Mouse (Mus musculus) ovary, postnatal 36 days (tissue): ENCODE measurements around the gene Stmn3.
A peak's percentile ranks its signal among the peaks of the same experiment; 100 is the strongest.

Experiments used
- DNase-seq: peaks from one replicate; pipeline ENCODE4 v3.0.0; 2022; ENCODE audit warnings: low spot score, mixed read lengths

The Stmn3 gene

DNA sequence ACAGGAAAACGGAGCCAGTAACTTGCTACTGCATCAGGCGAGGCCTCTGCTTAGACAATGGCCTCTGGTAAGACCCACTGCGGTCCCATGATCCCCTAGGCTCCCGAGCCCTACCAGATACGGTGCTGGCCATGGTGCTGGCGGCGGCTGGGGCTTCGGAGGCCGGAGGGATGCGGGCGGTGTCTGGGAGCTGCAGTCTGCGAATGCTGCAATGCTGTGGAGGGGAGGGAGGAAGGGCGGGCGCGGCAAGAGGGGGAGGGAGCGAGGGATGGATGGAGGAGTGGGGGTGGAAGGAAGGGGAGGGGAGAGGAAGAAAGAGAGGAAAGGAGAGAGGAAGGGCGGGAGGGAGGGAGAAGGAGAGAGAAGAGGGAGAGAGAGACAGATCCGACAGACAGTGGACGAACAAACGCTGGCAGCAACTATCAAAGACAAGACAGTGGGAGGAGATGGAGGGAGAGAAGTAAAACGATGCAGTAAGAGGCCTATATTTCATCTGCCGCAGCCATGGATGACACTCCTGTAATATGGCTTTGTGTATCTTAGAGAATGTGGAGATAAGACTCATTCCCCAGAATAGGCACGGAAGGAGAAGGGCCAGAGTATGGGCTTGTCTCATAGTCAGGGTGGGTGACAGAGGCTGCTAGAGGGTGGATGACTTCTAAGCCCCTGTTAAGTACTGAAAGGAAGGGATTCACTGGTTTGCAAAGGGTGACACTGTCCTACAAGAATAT is at the start of gene Stmn3:
Gene Stmn3 (minus strand): TSS at position 421 of the 731 bp plus-strand sequence.
- DNase-seq, result peak; percentile 66

DNA sequence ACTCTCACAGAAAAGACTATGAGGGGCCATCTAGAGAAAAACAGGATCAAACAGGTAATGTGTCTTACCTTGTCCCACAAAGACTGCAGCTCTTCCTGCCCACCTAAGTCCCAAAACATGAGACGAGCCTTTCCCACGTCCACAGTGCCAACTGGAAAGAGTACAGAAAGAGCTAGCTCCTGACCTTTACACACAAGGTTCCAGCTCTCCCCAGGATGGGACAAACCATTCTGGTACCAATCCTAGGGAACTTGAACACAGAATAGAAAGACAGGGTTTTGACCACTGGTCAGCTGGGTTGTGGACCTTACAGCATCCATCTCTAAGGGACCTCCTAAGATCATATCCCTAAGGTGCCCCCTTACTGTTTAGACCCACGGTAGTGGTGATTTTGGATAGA is 49.6 kb upstream of the Stmn3 start:
- no peak for DNase-seq

- no peak for DNase-seq
Observed at GRCm38 (mm10) chr2:181356780-181357179, 42.5 kb upstream of the Stmn3 start.

DNA sequence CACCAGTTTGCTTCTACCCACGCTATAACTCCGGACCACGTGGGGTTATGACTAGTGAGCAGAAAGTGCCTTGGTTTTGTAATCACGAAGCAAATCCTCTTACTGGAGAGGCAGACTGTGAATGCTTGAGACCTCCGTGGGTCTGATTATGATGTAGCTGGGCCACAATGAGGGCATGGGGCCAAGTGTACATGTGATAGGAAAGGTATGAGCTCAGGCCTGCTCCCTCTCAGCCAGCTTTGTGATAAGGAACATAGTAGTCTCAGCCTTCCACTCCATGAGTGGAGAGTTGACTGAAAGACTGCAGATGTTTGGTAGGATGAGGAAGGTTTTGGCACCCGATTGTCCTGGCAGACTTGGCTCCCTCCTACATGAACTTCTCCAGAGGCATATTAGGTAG is 28.5 kb upstream of the Stmn3 start:
- no peak for DNase-seq

DNA sequence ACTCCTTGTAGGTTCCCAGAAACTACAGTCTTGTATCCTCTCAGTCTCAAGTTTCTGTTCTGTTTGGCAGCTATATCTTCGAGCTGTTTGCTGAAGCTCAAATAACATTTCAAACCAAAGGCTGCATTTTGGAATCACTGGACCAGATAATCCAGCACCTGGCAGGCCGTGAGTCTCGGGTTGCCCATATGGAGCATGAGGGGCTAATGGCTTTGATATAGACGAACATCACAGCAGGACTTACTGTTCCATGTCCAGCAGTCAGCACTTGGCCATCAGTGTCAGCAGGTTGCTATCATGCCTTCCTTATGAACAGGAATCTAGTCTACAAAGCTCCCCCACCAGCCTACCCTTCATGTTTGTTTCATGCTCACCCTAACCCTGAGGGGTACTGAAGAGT is 26.1 kb upstream of the Stmn3 start:
- DNase-seq, result no peak

GRCm38 (mm10) chr2:181334023-181334422 is 19.7 kb upstream of the Stmn3 start:
- peak; percentile 46 for DNase-seq

- DNase-seq, result no peak
Observed at GRCm38 (mm10) chr2:181332542-181332941, 18.2 kb upstream of the Stmn3 start.

- DNase-seq, result no peak
Observed at GRCm38 (mm10) chr2:181326098-181326497, 11.8 kb upstream of the Stmn3 start.

GRCm38 (mm10) chr2:181322136-181322535 is 7.8 kb upstream of the Stmn3 start:
- DNase-seq, result no peak

DNA sequence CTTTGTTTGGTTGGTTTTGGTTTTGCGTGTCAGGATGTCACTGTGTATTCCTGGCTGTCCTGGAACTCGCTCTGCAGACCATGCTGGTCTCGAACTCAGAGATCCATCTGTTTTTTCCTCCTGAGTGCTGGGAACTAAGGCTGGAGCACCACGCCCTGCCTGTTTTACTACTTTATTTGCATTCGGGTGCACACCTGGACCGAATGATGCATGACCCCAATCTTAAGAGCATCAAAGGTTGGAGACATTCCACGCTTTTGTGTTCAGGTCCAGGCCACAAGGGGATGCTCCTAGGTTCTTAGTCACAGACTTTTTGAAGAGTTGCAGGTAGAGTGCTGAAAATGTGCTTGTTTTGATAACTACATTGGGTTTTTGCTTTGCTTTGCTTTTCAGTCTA is 5.8 kb upstream of the Stmn3 start:
- no peak for DNase-seq

DNA sequence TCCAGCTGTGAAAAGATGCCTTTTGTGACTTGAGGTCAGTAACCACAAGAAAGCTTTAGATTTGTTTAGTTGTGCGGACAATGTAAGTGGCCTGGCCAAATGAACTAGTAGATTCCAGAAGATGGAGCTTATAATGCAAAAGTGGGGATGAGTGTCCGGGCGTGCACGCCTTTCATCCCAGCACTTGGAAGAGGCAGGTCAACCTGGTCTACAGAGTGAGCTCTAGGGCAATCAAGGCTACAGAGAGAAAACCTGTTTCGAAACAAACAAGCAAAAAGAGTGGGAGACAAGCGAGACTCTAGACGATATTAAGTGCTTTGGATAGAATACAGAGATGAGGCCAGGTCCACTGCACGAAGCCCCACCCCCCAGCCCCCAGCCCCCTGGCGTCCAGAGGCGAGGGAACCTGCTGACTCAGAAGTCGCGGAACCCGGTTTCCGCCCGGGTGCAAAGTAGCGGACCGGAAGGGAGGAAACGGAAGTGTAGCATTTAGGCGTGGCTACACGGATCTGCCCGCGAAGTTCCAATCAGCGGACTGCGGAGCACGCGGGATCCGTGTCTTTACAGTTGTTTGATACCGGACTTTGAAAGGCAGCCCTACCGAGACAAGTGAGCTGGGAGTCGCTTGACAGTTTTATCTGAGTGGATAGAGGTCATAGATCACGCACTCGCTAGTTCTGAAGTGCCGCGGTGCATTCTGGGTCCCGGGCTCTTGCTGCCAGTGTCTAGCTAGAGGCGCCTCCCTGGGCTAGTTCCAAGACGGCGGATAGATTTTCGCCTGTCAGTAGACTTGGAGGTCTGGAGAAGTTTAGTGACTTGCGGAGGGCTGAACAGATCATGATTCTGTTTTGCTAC is 5.2 kb upstream of the Stmn3 start, which contains the start of gene Rtel1:
Gene Rtel1 (plus strand): TSS at position 492 of the 855 bp plus-strand sequence.
- peak; percentile 78 for DNase-seq

GRCm38 (mm10) chr2:181313344-181314079 is 788 bp downstream of the Stmn3 start:
- DNase-seq, result no peak

- no peak for DNase-seq
Observed at GRCm38 (mm10) chr2:181313006-181313343, 1.3 kb downstream of the Stmn3 start.

DNA sequence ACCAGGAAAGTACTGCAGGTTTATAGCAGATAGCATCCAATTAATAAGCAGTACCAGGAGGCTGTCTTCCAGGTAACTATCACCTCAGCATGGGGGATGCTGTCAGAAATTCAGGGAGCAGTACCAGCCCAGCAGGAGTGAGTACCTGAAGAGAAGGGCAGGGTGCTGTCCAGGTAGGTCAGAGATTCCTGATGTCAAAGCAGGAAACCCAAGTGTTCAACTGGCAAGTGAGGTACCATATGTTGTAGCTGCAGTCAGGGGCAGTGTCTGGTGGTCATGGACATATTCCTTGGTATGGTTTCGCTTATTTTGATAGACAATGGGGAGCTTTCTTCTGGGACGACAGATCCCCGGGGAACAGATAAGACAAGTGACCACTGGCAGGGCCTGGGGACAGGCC is 1.9 kb downstream of the Stmn3 start:
- no peak for DNase-seq

DNA sequence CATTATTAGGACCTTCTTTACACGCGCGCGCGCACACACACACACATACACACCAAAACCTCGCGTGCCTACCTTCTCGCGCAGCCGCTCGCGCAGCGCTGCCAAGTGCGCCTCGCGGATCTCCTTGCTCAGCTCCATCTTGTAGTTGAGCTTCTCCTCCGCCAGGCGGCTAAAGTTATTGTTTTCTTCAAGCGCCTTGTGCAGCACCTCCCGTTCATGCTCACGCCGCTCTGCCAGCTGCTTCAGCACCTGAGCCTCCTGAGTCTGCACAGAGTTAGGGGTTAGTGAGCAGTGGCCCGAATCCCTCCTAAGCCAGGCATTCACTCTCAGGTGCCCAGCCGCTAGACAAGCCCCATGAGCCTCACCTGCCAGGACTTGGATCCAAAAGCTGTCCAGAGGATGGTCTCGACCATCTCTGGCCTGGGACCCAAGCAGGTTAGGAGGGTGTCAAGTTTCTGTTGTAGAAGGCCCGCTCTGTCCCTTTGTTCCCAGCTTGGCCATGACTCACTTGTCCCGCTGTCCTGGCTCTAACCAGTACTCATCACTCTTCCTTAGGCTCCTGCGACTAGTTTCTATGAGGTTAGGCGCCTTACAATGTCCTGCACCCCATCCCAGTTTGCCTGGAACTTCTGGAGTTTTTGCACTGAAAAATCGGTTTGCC is 7.0 kb downstream of the Stmn3 start:
- DNase-seq, result peak; percentile 23

- DNase-seq, result no peak
Observed at GRCm38 (mm10) chr2:181304944-181305343, 9.4 kb downstream of the Stmn3 start.

- DNase-seq, result peak; percentile 36
Observed at GRCm38 (mm10) chr2:181302041-181302440, 12.3 kb downstream of the Stmn3 start.

DNA sequence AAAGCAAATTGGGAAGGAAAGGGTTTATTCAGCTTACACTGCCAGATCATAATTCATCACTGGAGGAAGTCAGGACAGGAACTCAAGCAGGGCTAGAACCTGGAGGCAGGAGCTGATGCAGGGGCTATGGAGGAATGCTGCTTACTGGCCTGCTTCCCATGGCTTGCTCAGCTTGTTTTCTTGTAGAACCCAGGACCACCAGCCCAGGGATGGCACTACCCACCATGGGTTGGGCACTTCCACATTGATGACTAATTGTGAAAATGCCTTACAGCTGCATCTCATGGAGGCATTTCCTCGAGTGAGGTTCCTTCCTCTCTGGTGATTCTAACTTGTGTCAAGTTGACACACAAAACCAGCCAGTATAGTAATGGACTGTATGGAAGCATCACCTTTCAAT is 23.4 kb downstream of the Stmn3 start:
- no peak for DNase-seq

- no peak for DNase-seq
Observed at GRCm38 (mm10) chr2:181288691-181289090, 25.6 kb downstream of the Stmn3 start.

DNA sequence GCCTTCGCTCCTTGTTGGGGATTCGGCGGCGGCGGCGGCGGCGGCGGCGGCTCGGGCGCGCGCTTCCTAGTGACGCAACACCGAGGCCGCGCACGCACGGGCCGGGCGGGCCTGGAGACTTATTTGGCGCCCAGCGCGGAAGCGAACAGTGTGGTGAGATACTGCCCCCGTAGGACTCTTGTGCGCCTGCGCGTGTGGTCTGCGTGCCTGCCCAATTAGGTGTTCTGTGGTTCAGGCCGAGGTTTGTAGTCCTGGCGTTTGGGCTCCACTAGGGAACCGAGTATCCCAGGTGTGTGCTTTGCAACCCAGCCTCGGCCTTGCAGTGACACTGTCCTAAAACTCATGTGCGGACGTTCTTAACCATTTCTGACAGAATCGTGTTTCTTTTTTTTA is 26.3 kb downstream of the Stmn3 start, which contains the start of gene Gmeb2:
Gene Gmeb2 (minus strand): TSS at position 78 of the 393 bp plus-strand sequence.
- DNase-seq, result peak; percentile 92

- DNase-seq, result peak; percentile 85
Observed at GRCm38 (mm10) chr2:181287338-181287957, 26.9 kb downstream of the Stmn3 start.
